ENCODE assay signal across 8 mouse cellular contexts in the genomic region with DNA sequence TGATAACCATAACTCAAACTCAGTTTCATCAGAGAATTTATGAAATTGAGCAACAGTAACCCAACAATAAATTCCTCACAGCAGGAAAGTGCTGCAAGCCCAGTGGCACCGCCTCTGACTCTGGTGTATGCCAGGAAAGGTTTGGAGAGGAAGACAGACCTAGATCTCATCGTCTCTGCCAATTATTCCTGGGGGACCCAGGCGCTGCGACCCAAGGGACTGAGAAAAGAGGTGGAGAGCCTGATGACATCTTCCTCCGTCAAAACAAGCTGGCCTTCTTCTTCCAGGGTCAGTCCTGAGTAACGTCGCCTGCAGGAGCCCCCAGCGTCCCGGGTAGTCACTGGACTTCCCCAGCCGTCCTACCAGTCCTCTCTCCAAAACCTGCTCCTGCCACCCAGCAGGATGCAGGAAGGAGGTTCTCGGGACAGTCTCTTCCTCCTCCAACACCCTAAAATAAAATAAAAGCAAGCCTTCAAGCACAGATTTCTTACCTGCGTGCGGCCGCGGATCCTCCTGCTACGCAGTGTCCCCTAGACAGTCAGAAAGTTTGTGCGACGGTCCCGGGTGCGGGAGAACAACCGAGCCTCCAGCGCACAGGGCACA. TPM values are rescaled to one million over a fixed set of nuclear protein-coding genes. Genes with fewer than 3 reads are reported as not detected.
DNase-seq lines count a peak whose midpoint lies in the region; ATAC-seq lines count a peak whose summit lies in the region.

No protein-coding gene starts in this region.

- peaks cover 4% of the 10 kb centered on the region; the same call in 1 of the 2 replicates for H3K4me1 ChIP-seq in forebrain, embryonic 11.5 days (replicated peaks; ENCODE audit: control insufficient read depth, insufficient read depth, low read length)
- H3K4me1 ChIP-seq in lung, embryonic 16.5 days (replicated peaks; ENCODE audit: control insufficient read depth, insufficient read depth, low read length) = peaks cover 7% of the 10 kb centered on the region

- peak; percentile 12 for DNase-seq in urinary bladder, postnatal 14 days (ENCODE audit: low spot score)
- no peak for DNase-seq in urinary bladder, postnatal 4 days (ENCODE audit: low spot score in 2 of 2)
- no peak for DNase-seq in forebrain, embryonic 11.5 days (ENCODE audit: low spot score)
- DNase-seq in heart, postnatal 4 days = peak; percentile 31
- DNase-seq in urinary bladder, postnatal 25 days (ENCODE audit: low spot score) = peak; percentile 13
- no peak for DNase-seq in embryo, embryonic 10 days (ENCODE audit: low spot score)
- DNase-seq in embryo, embryonic 10.5 days (ENCODE audit: low spot score) = no peak

- H3K27ac ChIP-seq in forebrain, embryonic 11.5 days (ENCODE audit: low read depth, low read length) = no peak overlapping the region
- H3K27ac ChIP-seq in lung, embryonic 16.5 days (ENCODE audit: low read length) = peak overlapping the region; percentile 26

- peak overlapping the region; percentile 33 for H3K9ac ChIP-seq in forebrain, embryonic 11.5 days (ENCODE audit: low read length)
- H3K9ac ChIP-seq in lung, embryonic 16.5 days (ENCODE audit: low read length) = peak overlapping the region; percentile 60

- WGBS in forebrain, embryonic 11.5 days = 4% methylated on average over 21 of the region's 22 CpGs
- under 1% methylated on average over 22 of the region's 22 CpGs for WGBS in lung, embryonic 16.5 days

- peak overlapping the region; percentile 51 for H3K4me3 ChIP-seq in forebrain, embryonic 11.5 days (ENCODE audit: low read depth, low read length)
- H3K4me3 ChIP-seq in lung, embryonic 16.5 days (ENCODE audit: low read length) = peak overlapping the region; percentile 58

- H3K27me3 ChIP-seq in forebrain, embryonic 11.5 days (ENCODE audit: control insufficient read depth, insufficient read depth, low read length) = peaks cover 15% of the 10 kb centered on the region
- peaks cover 2% of the 10 kb centered on the region; the same call in 1 of the 2 replicates for H3K27me3 ChIP-seq in lung, embryonic 16.5 days (ENCODE audit: control insufficient read depth, insufficient read depth, low read depth, low read length)

- H3K36me3 ChIP-seq in forebrain, embryonic 11.5 days (ENCODE audit: control insufficient read depth, insufficient read depth, low read length) = no peaks in the 10 kb centered on the region
- H3K36me3 ChIP-seq in lung, embryonic 16.5 days (ENCODE audit: control insufficient read depth, insufficient read depth, low read length) = no peaks in the 10 kb centered on the region

- peak; percentile 3; the same call in 1 of the 2 replicates for ATAC-seq in forebrain, embryonic 11.5 days (replicated peaks; ENCODE audit: low FRiP score)
- peak; percentile 29 for ATAC-seq in lung, embryonic 16.5 days (ENCODE audit: low read depth)

- H3K9me3 ChIP-seq in forebrain, embryonic 11.5 days (ENCODE audit: control insufficient read depth, low read length) = no peaks in the 10 kb centered on the region
- H3K9me3 ChIP-seq in lung, embryonic 16.5 days (ENCODE audit: control insufficient read depth, low read length) = no peaks in the 10 kb centered on the region

- H3K4me2 ChIP-seq in forebrain, embryonic 11.5 days (ENCODE audit: low read depth, low read length, severe bottlenecking) = peak overlapping the region; percentile 93
- peak overlapping the region; percentile 82 for H3K4me2 ChIP-seq in lung, embryonic 16.5 days (ENCODE audit: low read depth, low read length)

RNA-seq across cellular contexts. Expression of gene Glt28d2, which starts 0.6 kb away (rescaled TPM):
- polyA plus RNA-seq in forebrain, embryonic 11.5 days (2014; fragmentation: Nextera tagmentation; extraction: Ambion mirVana) = 0.13 and 0.15 TPM in 2 replicates
- total RNA-seq in heart, postnatal 4 days (2021) = 1 to 10 TPM; 3.9 to 4.2 TPM
- polyA plus RNA-seq in lung, embryonic 16.5 days (2015; fragmentation: Nextera tagmentation; extraction: Ambion mirVana) = 2.0 and 2.5 TPM in 2 replicates

RNA-seq across cellular contexts. Expression of gene Gm37240, which starts 0.6 kb away (rescaled TPM):
- polyA plus RNA-seq in forebrain, embryonic 11.5 days (2014; fragmentation: Nextera tagmentation; extraction: Ambion mirVana) = 0.43 and 0.53 TPM in 2 replicates
- total RNA-seq in heart, postnatal 4 days (2021) = 10 to 100 TPM; 19.6 to 20.6 TPM
- polyA plus RNA-seq in lung, embryonic 16.5 days (2015; fragmentation: Nextera tagmentation; extraction: Ambion mirVana) = 4.6 and 8.0 TPM in 2 replicates

Comparison
In these comparisons a context has a peak if more than half of its experiments do, and no peak if none do; other contexts are left out.
1. DNase-seq: peak in urinary bladder, postnatal 14 days (single experiment), heart, postnatal 4 days (single experiment) and urinary bladder, postnatal 25 days (single experiment); none in urinary bladder, postnatal 4 days (0 of 2), forebrain, embryonic 11.5 days (single experiment), embryo, embryonic 10 days (single experiment) and embryo, embryonic 10.5 days (single experiment).